Mouse (Mus musculus) kidney, adult 18-20 months (tissue): ENCODE measurements at regions not wholly inside any gene's neighbourhood (a gene's known extent, or its start where the extent isn't known, plus 50 kb on each side); places are given as distances from the start of the nearest gene placed in this dataset.

Source experiments
- DNase-seq: peaks from one replicate; pipeline ENCODE4 v3.0.0; 2021

GRCm38 (mm10) chr2:128374926-128375325 lies 216.1 kb upstream of the Spdye4c start:
- DNase-seq, result no peak

- no peak for DNase-seq
Observed at GRCm38 (mm10) chr2:128375827-128376226, 215.2 kb upstream of the Spdye4c start.

- no peak for DNase-seq
Observed at GRCm38 (mm10) chr2:128377176-128377575, 213.8 kb upstream of the Spdye4c start.

DNA sequence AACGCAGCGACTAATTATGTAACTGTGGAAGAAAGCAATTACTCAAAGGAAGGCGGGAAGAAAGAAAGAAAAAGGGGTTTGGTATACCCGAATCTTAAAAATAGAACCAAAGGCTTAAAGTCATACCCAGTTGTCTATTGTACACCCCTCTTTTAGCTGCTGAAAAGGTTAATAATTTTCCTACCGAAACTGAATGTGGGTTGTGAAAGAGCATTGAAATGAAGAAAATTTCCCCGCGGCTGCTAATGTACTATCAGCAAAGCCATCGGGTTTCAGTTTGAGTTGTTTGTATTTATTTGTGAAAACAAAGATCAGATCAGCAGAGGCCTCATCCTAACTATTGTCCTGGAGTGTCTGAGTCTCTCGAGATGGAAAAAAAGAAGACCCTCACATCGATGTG lies 213.3 kb upstream of the Spdye4c start:
- no peak for DNase-seq

GRCm38 (mm10) chr2:128378456-128378855 lies 212.6 kb upstream of the Spdye4c start:
- DNase-seq, result no peak

- DNase-seq, result no peak
Observed at GRCm38 (mm10) chr2:128379151-128379550, 211.9 kb upstream of the Spdye4c start.

DNA sequence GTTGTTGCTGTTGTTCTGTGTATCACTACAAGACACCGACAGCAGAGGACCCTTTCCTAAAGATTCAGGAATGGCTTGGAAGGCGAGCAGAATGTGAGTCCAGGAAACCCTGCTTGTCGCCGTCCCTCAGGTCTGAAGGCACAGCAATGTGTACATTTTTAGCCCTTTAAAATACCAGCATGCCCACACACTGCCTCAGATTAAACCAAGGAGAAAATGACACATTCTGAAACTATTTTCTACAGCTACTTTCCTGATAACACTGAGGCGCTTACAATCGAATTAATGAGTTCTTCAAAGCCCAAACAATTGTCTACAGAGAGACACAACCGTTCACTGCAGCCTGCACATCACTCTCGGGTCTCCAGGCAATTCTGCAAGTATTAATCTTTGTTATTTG lies 211.5 kb upstream of the Spdye4c start:
- DNase-seq, result no peak

GRCm38 (mm10) chr2:128380581-128380980 lies 210.4 kb upstream of the Spdye4c start:
- DNase-seq, result no peak

DNA sequence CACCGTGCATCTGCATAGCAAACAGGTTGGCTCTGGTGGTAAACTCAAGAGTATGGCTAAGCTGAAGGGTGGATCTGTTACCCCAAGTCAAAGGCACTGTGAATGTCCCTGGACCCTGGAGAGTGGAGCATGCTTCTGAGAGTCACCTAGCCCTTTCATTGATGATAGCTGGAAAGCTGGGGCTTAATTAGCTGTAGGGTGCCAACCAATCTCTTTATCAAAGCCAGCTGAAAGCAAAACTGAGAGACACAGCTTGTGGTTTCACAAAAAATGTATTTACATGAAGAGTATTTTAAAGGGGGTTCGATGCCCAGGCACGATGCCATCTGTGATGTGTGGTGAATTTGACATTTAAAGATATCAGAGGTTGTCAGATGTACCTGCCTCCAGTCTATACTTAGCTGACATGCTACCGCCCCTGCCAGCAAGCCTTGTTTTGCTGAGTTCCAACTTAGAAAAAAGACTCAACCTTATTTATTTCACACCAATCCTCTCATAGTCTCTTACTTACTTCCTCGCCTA lies 209.3 kb upstream of the Spdye4c start:
- no peak for DNase-seq

DNA sequence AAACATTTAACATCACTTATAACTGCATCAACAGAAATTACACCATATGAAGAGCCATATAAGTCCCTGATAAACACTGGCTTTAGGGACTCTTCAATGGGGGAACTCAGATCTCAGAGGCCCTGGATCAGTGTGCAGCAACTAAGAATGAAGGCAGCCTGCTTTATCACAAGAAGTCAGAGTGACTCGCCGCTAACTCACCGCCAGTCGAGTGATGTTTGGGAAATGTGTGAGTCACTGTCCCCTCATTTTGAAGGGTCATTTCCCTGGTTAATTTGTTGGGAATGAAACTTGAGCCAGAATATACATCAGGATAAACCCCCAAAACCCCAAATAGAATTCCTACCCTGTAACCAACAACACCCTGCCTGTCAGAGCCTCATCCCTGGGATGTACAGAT lies 208.5 kb upstream of the Spdye4c start:
- no peak for DNase-seq

GRCm38 (mm10) chr2:128384612-128385011 lies 206.4 kb upstream of the Spdye4c start:
- no peak for DNase-seq

DNA sequence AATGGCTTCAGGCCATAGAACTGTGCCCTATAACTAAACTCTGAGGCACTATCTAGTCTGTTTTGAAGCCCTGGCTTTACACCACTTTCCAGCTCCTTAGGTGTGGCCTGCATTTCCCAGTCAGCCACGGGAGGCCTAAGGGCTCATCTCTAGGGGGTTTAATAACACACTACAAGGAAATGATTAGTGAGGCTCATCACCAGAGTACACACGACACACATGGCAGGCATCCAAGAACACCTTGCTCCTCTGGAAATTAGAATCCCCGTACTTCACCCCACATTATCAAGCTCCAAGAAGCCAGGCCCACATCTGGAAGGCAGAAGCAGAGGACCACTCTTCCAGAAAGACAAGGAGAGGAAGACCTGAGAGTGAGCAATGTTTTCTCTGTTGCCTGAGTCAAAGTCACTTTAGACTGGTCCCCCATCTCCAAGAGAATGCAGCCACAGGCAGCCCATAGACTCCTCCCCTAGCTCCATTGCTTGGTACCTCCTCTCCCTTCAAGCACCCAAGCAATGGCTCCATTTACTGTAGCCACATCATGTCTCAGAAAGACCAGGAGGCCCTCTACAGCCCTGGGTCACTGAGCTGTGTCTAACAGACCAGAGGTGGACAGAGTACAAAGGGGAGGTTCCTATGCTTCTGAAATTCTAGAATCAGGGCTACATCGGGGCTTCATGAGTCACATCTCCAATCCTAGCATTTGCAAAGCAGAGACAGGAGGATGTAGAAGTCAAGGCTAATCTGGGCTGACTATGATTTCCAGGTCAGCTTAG lies 204.0 kb upstream of the Spdye4c start:
- peak; percentile 59 for DNase-seq

DNA sequence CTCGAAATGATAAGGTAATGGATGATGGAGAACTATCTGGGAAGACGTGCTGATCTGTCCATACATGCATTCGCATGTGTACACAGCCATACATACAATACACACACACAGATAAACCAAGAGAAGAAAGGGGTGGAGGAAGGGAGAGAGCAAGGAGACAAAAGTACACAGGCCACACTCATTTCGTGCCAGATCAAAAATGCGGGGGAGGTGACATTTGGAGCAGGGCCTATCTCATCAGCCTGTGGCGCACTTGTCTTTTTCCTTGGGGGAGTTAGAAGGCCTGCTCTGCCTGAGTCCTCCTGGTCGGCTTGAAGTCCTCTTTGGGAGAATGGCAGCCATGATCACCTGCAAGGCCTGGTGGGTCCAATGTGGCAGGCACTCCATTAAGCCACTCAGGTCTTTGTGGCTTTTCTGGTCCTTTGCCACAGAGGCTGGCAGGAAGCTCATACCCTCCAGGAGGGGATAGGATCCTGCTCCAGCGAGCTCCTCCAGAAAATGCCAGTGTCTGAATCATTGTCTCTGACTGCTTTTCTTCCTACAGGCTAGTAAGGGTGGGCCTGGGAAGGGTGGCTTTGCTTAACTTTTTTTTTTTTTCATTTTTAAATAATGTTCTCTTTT lies 203.0 kb upstream of the Spdye4c start:
- no peak for DNase-seq

GRCm38 (mm10) chr2:128388883-128389470 lies 202.0 kb upstream of the Spdye4c start:
- no peak for DNase-seq

- DNase-seq, result no peak
Observed at GRCm38 (mm10) chr2:128392344-128392743, 198.7 kb upstream of the Spdye4c start.

DNA sequence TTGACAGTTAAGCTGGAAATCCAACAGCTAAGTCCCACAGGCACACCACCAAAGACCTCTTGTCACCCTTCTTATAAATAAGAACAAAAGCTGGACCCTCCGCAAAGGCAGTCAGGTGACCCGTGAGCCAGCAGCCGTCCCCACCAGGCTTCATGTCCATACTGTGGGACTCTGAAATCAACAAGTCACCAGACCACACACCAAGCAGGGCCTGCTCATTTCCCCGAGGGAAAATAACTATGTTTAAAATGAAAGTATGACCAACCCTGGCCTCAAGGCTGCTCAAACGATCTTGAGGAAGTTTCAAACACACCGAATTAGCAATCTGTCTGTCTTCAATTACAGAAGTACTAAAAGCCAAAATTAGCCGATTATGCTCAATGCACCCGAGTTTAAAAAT lies 197.6 kb upstream of the Spdye4c start:
- DNase-seq, result no peak

GRCm38 (mm10) chr2:128393921-128394320 lies 197.1 kb upstream of the Spdye4c start:
- DNase-seq, result no peak

DNA sequence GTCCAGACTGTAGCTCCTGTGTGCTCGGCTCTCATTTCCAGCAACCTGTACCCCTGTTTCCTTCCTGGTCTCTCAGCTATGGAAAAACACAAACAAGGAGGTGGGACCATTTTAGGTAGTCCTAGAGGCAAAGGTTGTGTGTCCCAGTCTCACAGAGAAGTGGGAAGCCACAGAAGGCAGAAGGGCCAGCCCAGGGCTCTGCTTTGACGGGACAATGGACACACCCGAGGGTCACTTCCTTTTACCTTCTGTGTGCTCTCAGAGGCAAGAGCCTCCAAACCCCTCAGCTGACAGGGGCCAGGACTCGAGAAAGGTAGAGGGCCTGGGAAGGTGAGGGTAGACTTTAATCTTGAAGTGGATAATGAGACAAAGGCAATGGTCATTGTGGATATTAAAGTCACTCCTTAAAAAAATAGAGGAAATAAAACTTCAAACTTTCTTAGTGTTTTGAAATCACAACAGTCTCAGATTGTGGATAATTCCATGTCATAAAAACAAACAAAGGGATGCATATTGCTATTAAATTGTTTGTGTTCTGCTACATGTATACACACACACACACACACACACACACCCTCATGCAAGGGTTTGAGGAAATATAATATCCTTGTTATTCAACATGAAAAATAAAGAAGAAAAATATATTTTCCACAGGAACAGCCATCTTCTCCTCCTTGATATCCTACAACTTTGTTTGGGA lies 195.6 kb upstream of the Spdye4c start:
- no peak for DNase-seq

- DNase-seq, result peak; percentile 95
Observed at GRCm38 (mm10) chr2:128396008-128396346, 195.0 kb upstream of the Spdye4c start.

- no peak for DNase-seq
Observed at GRCm38 (mm10) chr2:128401359-128401758, 189.7 kb upstream of the Spdye4c start.

- DNase-seq, result no peak
Observed at GRCm38 (mm10) chr2:128403143-128403935, 187.7 kb upstream of the Spdye4c start.

GRCm38 (mm10) chr2:128404405-128404804 lies 186.6 kb upstream of the Spdye4c start:
- no peak for DNase-seq

DNA sequence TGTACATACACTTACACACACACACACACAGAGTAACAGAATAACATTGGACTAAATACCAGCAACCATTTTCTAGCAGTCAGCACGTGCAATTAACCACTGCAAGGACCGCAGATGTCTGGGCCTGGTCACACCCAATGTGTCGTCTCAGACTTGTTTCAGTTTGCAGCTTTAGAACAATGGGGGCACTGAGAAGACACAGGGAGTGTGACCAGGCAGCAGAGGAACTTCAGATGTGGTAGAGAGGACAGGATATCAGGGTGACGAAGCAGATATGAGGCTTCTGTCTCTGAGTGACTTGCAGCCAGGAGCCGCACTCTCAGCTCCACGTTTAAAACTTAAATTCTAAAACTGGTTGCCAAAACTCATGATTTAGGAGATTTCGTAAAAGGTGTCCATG lies 183.9 kb upstream of the Spdye4c start:
- DNase-seq, result no peak
